Mouse (Mus musculus): ENCODE data around the gene Hs3st3a1. TPM values are rescaled to one million over a fixed set of nuclear protein-coding genes. Genes with fewer than 3 reads are reported as not detected.

Hs3st3a1 gene
- polyA plus RNA-seq (2012; ENCODE audit: low replicate concordance), result 0.35 and 0.91 TPM in 2 replicates

DNA sequence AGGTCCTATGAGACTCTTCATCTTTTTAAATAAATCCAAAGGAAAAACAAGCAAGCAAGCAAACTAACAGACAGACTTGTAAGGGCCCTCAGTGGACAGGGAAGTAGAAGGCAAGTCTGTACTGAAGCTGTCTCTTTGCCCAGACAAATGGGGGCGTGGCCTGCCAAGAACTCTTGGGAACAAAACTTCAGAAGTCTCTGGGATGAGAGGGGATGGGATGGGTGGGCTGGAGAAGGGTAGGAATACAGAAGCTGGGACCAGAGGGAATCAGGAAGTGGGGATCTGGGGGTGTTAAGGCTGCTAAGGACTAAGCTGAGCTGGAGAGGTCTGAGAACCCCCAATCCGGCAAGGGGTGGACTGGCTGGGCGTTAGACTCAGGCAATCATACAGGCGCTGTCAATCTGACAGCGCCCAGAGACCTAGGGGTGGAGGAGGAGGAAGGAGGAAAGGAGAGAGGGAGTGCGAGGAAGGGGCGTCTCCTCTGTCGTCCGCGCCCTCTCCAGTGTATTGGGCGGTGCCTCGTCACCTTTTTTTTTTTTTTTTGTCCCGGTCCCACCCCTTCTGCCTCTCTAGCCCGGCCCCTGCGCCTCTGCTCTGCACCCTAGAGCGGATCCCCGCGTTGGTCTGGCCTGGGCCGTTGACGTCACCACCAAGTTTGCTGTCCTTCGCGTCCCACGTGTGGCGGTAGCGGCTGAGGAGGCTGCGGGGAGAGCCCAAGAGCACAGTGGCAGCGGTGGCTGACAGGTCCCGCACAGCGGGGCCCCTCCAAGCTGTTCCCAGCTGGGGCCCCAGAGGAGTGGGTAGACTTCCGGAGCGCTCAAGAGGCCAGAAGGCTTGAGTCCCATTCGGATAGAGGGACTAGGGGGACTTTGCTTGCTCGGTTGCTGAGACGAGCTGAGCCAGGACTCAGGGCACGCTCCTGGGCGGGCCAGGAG is at the start of gene Hs3st3a1:
Gene Hs3st3a1 (plus strand): TSS at position 722 of the 935 bp plus-strand sequence.

DNA sequence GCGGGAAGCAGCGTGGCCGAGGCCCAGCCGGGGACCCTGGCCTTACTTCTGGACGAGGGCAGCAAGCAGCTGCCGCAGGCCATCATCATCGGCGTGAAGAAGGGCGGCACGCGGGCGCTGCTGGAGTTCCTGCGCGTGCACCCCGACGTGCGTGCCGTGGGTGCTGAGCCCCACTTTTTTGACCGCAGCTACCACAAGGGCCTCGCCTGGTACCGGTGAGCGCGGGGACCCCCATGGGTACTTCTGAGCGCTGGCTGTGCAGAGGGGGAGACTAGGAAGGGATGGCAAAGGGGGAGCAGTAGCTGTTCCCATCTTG is 1.2 kb downstream of the Hs3st3a1 start, which contains the start of gene F930015N05Rik:
Gene F930015N05Rik (minus strand): TSS at position 242 of the 316 bp plus-strand sequence.

Other genes with a start within 250 kb of the Hs3st3a1 start
- gene F930015N05Rik, start 1.3 kb downstream of the Hs3st3a1 start, polyA plus RNA-seq (2012; ENCODE audit: low replicate concordance), result 0.08 TPM in 1 of 2 replicates, not detected in the other